Mouse (Mus musculus) adrenal gland, adult 8-10 months (tissue): ENCODE data around the gene Hhat. TPM values are rescaled to one million over a fixed set of nuclear protein-coding genes. Genes with fewer than 3 reads are reported as not detected.

Experiments
- total RNA-seq, 4 experiments: library from RNA; stranded (reverse); gene quantifications; 2 replicates each; pipeline ENCODE4 v1.2.4; 2022

Hhat gene
- total RNA-seq, 4 experiments from 2014 or later: 5.7 to 9.3 (median 7.5) TPM

Other genes starting within 250 kb of the Hhat start
- 1 to 10 TPM; 5.3 to 9.9 (median 6.5) TPM for gene Sertad4, start 84.5 kb upstream of the Hhat start, total RNA-seq